Mouse (Mus musculus): ENCODE measurements around the gene Galnt12.

Gene Galnt12

DNA sequence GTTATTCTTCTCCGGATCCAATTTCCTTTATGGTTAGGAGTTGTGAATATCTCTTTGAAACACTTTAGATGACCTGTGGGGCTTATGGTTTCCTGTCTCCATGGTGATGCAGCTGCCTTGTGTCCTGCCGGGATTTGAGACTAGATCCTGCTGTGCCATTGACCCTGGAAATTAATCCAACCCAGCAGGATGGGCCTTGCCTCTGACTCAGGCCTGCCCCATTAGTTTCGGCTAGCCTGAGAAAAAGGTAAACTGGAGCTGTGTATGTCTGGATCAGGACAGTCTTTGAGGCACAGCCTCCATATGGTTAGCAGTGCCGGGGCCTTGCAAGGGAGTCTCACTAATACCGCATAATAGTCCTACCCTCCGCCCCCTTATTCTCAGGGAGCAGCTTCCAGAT is 1.9 kb downstream of the Galnt12 start:
- no peak for DNase-seq (ENCODE audit: low spot score in 2 of 2)

DNA sequence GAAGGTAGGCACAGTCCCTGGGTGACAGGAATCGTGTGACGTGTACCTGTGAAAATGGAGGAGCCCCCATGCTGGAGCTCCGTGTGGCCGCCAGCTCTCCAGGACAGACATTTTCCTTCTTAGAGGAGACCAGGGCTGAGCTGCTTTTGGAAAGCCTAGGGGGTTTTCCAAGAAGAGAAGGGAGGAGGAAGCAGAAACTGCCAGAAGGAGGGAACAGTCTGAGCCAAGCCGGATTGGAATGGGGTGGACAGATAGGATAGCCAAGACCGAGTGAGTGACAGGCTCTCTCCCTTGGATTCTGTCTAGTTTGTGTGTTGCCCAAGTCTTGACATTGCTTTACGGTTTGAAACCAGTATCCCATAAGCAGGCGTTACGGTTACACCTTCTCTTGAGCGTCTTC is 11.9 kb downstream of the Galnt12 start:
- no peak for DNase-seq (ENCODE audit: low spot score in 2 of 2)

GRCm38 (mm10) chr4:47111885-47112284 is 20.2 kb downstream of the Galnt12 start:
- no peak for DNase-seq (ENCODE audit: low spot score in 2 of 2)

DNA sequence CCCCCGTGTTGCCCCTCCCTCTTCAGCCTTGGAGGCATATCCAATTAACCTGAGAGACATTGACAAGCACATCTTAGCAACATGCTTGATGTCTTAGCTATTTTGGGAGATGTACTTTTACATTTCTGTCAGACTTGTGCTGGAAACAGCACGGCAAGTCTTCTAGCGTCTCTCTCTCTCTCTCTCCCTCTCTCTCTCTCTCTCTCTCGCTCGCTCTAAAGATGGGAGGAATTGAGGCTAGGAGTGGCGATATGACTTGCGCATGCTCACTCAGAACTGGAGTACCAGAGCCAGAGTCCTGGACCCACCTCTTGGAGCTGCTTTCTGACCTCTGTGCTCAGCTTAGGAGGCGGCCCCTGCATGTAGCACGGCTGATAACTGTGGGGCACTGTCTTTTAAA is 20.9 kb downstream of the Galnt12 start:
- no peak for DNase-seq (ENCODE audit: low spot score in 2 of 2)

DNA sequence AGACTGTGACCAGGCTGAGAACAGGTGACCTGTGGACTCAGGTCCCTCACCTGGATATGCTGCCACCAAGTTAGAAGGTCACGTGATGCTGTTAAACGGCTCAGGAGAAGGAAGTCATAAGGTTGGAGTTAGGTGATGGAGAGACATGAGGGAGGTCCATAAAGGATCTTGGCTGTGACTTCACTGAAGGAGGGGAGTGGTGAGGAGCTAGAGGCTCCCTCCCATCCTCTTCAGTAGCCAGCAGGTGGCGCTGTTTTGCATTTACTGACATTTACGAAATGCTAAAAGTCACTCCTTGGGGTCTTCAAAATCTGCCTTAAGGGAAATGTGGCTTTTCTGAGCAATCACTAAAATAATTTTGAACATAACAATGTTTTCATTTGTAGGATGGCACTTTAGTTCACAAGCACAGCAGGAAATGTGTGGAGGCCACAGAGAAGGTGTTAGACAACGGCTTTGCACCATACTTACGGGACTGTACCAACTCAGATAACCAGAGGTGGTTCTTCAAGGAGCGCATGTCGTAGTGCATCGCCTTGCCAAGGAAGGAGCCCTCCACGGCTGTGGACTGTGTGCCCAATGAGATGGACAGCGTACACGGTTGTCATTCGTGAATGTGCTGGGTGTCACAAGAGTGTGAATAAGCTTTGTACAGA is 30.5 kb downstream of the Galnt12 start:
- DNase-seq (ENCODE audit: low spot score in 2 of 2): no peak

- no peak for DNase-seq (ENCODE audit: low spot score in 2 of 2)
These were observed 32.5 kb downstream of the Galnt12 start for GRCm38 (mm10) chr4:47124140-47124711.

DNA sequence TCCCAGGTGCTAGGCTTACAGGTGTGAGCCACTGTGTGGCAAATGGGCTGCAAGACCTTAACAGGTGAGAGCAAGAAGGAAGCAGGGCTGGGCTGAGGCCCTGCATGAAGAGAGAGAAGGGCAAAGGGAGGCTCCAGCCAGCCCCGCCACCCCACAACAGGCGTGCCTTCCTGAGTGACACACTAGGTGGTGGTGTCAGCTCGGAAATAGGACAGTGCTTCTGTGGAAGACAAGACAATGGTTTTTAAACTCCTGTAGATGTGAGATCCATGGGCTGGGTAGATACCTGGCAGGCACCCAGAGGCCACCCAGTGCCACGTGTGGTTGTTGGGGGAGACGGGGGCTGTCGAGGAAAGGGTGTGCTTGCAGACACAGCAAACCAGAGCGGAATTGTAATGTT is 36.8 kb downstream of the Galnt12 start:
- no peak for DNase-seq (ENCODE audit: low spot score in 2 of 2)

DNA sequence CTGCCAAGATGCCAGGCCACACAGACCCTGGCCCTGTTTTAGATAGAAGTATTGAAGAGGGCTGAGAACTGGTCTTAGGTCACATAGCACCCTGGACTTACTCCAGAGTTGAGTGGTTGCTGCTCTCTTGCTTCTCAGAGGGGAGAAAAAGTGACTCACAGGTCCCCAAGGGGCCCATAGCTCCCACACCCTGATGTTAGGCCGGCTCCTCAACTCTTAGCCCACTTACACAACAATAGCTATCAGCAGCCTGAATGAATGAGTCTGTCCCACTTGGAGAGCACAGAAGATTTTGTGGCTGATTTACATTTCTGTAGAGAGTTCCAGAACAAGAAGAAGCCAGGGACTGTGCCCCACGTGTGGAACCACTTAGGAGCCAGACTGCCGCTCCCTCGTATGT is 37.9 kb downstream of the Galnt12 start:
- no peak for DNase-seq (ENCODE audit: low spot score in 2 of 2)

DNA sequence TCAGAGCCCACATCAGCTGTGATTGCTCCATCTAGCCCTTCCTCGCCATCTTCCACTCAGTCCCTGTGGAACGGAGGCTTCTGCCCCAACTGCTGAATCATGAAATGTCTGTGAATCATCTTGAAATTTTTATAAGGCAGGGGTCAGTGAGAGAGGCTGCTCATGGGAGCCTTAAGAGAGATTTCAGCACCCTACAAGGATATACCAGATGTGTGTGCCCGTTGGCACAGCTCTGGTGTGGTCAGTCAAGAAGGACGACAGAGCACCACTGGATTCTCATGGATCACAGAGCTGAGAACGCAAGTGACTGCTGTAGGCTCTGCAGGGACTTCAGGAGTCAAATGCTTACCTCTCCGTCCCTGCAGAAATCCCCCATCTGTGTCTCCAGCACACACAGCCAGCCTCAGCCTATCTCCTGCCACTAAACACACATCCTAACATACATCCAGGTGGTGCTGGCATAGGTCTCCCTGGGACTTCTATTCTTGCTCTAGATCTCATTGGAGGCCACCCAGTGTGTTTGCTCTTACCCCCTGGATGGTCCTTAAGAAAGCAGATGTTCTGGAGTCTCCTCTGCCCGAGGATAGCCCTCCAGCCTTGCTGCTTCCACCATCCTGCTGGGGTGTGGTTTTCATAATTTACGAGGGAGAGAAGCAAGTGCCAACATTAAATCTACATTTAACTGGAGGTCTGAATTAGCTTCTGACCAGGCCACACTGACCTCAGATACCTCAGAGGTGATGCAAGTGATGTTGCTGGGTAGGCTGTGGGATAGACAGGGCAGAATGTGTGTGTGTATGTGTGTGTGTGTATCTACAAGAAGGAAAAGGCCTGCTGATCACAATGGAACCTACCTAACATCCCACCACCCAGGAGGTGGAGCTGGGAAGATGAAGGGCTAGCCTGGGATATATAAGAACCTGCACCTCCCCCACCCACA is 38.7 kb downstream of the Galnt12 start:
- DNase-seq (ENCODE audit: low spot score in 2 of 2): no peak

DNA sequence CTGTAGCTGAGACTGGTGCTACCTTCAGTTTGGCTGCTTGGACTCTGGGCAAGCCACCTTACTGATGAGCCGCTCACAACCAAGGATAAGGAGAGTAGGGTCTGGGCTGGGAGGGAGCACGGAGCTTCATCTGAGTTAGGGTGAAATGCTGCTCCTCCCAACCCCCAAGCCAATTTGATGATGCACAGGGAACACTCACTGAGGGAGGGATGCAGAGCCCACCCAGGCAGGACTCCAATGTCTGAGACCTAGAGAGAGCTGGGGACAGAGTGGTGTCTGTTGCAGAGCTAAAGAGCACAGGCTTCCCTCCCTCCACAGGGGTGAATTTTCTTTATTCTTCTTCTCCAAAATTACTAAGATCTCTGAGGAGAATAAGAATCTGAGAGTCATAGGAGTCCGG is 40.2 kb downstream of the Galnt12 start:
- no peak for DNase-seq (ENCODE audit: low spot score in 2 of 2)

GRCm38 (mm10) chr4:47132413-47132812 is 40.7 kb downstream of the Galnt12 start:
- DNase-seq (ENCODE audit: low spot score in 2 of 2): no peak

- DNase-seq (ENCODE audit: low spot score in 2 of 2): no peak
These were observed 45.0 kb downstream of the Galnt12 start for GRCm38 (mm10) chr4:47136699-47137101.

GRCm38 (mm10) chr4:47137479-47137878 is 45.8 kb downstream of the Galnt12 start:
- DNase-seq (ENCODE audit: low spot score in 2 of 2): no peak

DNA sequence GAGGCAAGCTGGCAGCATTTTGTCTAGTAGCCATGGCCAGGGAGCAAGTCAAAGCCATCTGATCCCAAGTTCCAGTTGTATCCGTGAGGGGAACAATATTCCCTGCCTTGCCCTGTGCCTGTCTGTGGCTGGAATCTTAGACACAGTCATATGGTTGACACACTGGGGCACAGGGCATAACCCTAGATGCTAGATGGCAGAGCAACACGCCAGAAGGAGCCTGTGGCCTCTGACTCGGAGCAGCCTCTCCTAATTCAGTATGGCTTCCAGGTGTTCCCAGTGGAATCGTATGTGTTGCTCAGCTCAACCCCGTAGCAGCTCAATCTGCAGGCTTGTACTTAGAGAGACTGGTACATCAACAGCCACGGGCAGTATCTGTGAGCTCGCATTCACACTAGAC is 46.7 kb downstream of the Galnt12 start:
- DNase-seq (ENCODE audit: low spot score in 2 of 2): no peak

- no peak for DNase-seq (ENCODE audit: low spot score in 2 of 2)
These were observed 47.5 kb downstream of the Galnt12 start for GRCm38 (mm10) chr4:47138967-47139777.

DNA sequence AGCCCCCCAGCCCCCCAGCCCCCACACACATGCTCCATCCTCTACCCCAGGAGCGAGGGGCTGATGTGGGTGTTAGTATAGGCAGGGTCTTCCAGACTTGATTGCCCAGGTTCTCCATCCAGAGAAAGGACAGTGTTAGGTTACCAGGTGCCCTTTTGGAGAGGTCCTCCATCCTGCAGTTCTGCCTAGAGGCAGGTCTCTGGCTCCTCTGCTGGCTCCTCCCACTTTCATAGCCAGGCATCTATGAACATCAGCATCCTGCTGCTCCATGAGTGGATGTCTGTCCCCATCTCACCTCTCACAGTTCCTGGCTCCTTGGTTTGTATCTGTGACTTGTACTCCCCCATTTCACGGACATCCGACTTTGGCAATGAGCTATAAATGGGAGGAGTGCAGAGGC is 48.6 kb downstream of the Galnt12 start:
- no peak for DNase-seq (ENCODE audit: low spot score in 2 of 2)

DNA sequence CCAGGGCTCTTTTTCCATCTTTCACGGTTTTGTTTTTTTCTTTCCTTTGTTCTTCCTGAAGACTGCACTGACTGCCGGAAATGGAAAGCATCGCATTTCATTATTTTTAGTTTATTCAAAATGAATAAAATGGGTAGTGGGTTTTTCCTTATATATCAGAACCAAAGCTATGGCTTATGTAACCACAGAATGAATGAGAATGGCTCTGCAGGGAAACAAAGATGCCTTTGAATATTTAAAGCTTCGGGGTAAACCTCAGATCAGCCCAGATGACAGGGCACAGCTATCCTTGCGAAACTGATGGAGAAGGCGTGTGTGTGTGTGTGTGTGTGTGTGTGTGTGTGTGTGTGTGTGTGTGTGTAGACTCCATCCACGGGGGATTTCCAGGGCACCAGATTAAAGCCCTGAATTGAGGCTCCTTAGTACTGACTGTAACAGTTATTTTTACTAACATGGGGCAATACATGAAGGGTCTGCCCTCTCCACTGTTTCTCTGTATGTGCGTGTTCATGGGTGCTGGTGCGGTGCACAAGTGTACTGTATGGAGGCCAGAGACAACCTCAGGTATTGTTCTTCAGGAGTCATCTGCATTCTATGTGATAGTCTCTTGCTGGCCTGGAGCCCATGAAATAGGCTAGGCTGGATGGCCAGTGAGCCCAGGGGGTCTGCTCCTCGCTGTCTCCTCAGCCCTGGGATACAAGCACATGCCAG is 49.9 kb downstream of the Galnt12 start:
- no peak for DNase-seq (ENCODE audit: low spot score in 2 of 2)

- no peak for DNase-seq (ENCODE audit: low spot score in 2 of 2)
These were observed 52.1 kb downstream of the Galnt12 start for GRCm38 (mm10) chr4:47143849-47144248.

DNA sequence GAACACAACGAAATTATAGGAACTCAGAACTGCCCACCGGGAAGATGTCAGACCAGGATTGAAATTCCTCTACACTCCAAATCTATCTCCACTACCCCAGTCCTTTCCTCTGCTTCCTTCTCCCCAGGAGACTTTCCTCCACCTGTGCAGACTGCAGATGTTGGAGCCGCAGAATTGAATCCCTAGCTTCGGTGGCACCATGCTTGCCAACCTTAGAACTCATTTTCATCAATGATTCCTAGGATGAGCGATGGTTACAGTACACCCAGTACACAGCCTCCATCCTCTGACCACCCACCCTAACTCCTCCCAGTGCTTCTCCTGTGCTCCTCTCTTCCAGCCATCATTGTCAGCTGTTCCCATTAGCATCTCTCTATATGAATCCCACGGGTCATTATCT is 53.6 kb downstream of the Galnt12 start:
- DNase-seq (ENCODE audit: low spot score in 2 of 2): no peak

DNA sequence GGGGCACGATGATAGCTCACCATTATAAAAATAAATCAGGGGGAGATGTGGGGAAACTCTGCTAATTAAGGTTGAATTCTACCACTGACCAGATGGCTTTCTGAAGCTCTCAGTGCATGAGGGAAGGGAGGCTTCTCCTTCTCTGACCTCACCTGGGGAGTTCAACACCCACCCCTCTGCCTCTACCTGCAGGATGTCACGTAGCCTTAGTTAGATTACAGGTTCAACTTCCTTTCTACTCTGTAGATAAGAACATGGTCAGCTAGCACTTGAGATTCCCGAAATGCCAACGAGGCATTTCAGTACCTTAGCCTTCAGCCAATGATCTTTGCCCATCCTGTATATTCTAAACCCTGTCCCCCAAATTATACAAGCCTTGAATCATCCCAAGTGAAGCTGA is 54.9 kb downstream of the Galnt12 start:
- DNase-seq (ENCODE audit: low spot score in 2 of 2): no peak

GRCm38 (mm10) chr4:47149963-47150362 is 58.3 kb downstream of the Galnt12 start:
- DNase-seq (ENCODE audit: low spot score in 2 of 2): no peak
